Mouse (Mus musculus) urinary bladder, postnatal 36 days (tissue): Measurements from ENCODE around the gene Med12.

Experiments
- DNase-seq, 2 experiments: peaks; one replicate each; pipeline ENCODE4 v3.0.0; 2022; ENCODE audit warnings: low spot score in 2 of 2, mixed read lengths in 1 of 2

Med12 gene

GRCm38 (mm10) chrX:101273875-101274738, at the start of gene Med12:
Gene Med12 (plus strand): TSS chrX:101274030.
- peak; percentile 81 to 90 for DNase-seq

DNA sequence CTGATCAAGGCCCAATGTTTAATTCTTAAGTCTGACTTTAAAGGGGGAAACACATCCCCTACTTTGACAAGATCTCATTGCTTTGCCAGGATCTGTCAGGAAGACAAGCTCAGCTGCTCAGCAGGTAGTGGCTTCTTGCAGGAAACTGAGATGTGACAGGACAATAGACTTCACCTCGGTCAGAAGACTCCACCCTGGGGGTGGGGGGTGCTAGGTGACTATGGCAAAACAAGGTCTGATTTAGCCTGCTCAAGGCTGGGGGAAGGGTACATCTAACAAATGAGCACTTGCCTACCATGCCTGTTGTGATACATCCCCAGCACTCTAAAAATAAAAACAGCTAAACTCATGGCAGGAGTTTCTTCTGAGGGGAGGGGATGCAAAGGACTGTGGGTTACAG, 28.8 kb upstream of the Med12 start:
- no peak for DNase-seq

- DNase-seq = peak; percentile 70 to 87
These were observed 19.7 kb upstream of the Med12 start, which contains the start of gene Foxo4 for GRCm38 (mm10) chrX:101253952-101254729. Gene Foxo4 (plus strand): TSS chrX:101254528.

DNA sequence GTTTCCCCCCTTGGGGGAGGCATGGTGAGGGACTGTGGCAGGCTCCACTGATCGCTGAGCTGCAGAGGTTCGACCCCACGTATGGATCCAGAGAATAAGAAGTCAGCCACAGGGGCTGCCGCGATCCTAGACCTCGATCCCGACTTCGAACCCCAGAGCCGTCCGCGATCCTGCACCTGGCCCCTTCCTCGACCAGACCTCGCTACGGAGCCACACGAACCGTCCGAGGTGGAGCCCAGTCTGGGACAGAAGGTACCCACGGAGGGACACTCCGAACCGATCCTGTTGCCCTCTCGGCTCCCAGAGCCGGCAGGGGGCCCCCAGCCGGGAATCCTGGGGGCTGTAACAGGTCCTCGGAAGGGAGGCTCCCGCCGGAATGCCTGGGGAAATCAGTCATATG, 19.1 kb upstream of the Med12 start:
- no peak for DNase-seq

DNA sequence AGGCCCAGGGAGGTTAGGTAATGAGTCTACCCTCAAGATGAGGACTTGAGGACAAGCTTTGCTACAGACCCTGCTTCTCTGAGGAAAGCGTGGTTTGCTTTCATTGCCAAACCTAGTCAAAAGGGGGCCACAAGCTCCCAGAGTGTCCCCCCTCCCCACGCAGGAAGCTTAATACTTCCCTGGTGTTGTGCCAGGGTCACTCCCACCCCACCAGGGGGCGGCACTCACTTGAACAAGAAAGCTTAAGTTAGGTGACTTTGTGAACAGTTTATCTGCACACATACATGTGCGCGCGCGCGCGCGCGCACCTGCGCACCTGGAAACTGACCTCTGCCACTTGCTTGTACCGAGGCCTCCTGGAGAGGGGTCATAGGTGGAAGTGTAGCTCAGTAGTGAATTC, 17.2 kb upstream of the Med12 start:
- no peak for DNase-seq

- no peak for DNase-seq
These were observed 13.1 kb upstream of the Med12 start for GRCm38 (mm10) chrX:101260441-101261325.

DNA sequence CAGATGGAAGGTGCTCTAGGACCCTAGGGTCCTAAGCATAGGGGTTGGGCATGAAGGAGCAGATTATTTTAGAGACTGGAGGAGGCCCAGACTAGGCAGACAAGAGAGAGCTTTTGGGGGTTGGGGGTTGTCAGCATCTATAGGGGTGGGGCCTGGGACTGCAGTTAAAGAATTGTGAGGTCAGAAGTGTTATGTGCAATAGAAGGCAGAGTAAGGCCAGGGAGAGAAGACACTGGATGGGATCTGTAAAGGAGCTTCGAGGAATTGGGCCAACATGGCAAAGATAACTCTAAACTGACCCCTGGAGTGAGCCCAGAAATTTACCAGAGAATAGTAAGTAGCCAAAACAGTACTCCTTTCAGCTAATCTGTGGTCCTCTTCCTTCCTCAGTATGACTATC, 9.9 kb upstream of the Med12 start, which contains the start of gene Gm614:
Gene Gm614 (minus strand): TSS at position 101 of the 400 bp plus-strand sequence.
- DNase-seq = no peak

- DNase-seq = no peak
These were observed 7.2 kb upstream of the Med12 start for GRCm38 (mm10) chrX:101266631-101267030.

- no peak for DNase-seq
These were observed 5.6 kb upstream of the Med12 start, which contains the start of gene Il2rg for GRCm38 (mm10) chrX:101268025-101268754. Gene Il2rg (minus strand): TSS chrX:101268255.

- no peak for DNase-seq
These were observed 5.1 kb upstream of the Med12 start, which contains the start of gene Gm20489 for GRCm38 (mm10) chrX:101268755-101269124. Gene Gm20489 (minus strand): TSS chrX:101269023.

DNA sequence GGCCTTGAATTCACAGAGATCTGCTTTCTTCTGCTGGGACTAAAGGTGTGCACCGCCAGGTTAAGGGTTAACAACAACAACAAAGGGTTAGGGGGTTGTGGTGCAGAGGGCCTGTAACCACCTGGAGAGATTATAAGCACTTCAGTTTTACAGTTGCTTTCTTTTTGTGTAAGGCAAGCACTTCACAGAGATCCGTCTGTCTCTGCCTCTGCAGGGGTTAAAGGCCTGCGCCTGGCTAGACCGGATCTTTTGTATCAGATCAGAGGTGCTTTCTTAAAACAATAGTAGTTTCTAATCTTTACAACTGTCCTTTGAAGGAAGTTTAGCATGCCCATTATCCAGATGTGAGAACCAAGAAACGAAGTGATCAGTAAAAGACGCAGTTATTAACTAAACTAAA, 420 bp upstream of the Med12 start:
- no peak for DNase-seq

- no peak for DNase-seq
These were observed 9.0 kb downstream of the Med12 start for GRCm38 (mm10) chrX:101282813-101283212.

DNA sequence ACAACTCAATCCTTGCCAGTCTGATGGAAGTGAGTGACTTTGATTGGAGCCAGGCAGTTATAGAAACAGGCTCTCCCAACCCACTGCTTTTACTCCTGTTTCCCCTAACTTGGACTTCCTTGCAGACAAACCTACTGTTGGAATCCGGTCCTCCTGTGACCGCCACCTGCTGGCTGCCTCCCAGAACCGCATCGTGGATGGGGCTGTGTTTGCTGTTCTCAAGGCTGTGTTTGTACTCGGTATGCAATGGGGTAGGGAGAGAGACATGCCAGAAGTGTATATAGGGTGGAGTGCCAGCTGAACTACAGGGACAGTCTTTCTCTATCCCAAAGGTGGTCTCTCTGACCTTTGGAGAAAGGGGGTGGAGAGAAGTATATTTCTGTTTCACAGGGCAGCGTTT, 11.7 kb downstream of the Med12 start:
- peak; percentile 7 to 42 for DNase-seq

- DNase-seq = no peak
These were observed 12.3 kb downstream of the Med12 start for GRCm38 (mm10) chrX:101285953-101286670.

- DNase-seq = no peak
These were observed 13.7 kb downstream of the Med12 start for GRCm38 (mm10) chrX:101287543-101287942.

DNA sequence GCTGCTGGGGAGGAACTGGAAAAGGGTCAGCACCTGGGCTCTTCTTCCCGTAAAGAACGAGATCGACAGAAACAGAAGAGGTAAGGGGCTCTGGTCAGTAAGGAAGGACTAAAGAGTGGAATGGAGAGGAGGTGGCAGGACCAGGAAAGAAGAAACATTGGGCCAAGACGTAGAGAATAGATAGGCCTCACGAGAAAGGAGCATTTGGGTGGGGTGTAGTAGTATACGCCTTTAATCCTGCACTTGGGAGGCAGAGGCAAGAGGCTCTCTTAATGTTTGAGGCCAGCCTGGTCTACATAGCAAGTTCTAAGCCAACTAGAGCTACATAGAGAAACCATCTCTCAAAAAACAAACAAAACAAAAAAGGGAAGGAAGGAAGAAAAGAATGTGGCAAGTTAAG, 14.6 kb downstream of the Med12 start:
- DNase-seq = no peak

- no peak for DNase-seq
These were observed 15.2 kb downstream of the Med12 start for GRCm38 (mm10) chrX:101289037-101289436.

- no peak for DNase-seq
These were observed 16.3 kb downstream of the Med12 start for GRCm38 (mm10) chrX:101290111-101290510.

DNA sequence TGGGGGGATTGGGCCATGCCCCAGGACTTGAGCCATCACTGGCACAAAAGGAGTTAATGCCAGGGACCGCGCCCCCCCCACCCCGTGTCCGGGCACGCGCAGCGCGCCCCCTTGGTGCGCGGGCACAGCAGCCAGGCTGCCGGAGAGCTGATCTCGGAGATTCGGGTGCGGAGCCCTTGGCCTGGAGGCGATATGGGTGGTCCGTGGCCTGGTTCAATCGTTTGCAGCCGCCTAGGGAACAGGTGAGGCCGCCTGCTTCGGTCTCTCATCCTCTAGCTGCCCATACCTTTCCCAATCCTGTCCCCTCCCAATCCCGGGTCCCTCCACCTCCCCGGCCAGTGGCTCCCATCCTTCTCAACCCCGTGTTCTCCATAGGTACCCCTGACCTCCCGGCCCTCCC, 25.2 kb downstream of the Med12 start, which contains the start of gene Nlgn3:
Gene Nlgn3 (plus strand): TSS at position 114 of the 400 bp plus-strand sequence.
- no peak for DNase-seq
